Mouse (Mus musculus) right cerebral cortex, postnatal 4 days (tissue): Measurements from ENCODE around the gene Slc9a9.
A peak's percentile ranks its signal among the peaks of the same experiment; 100 is the strongest.

Experiments
- DNase-seq: peaks from one replicate; pipeline ENCODE4 v3.0.0-alpha.2; 2022

Slc9a9 gene

DNA sequence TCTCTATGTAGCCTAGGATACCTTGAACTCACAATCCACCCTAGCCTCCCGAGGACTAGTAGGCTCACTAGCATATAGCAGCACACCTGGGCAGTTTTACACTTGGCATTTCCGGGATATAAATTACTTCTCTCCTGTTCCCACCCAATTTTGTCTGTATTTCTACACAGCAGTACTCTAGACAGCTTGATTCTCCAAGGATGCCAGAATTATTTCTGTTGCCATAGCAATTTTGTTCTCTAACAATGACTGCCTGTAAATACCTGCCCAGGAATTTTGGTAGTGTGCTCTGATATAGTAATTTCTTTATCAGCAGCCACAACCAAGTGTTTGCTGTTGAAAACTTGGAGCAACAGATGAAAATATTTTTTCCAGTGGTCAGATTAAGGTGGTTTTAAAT is 16.7 kb downstream of the Slc9a9 start:
- no peak for DNase-seq

- no peak for DNase-seq
These were observed 17.6 kb downstream of the Slc9a9 start for GRCm38 (mm10) chr9:94687203-94687859.

GRCm38 (mm10) chr9:94691311-94692087 is 21.8 kb downstream of the Slc9a9 start:
- no peak for DNase-seq

- no peak for DNase-seq
These were observed 22.4 kb downstream of the Slc9a9 start for GRCm38 (mm10) chr9:94692122-94692521.

DNA sequence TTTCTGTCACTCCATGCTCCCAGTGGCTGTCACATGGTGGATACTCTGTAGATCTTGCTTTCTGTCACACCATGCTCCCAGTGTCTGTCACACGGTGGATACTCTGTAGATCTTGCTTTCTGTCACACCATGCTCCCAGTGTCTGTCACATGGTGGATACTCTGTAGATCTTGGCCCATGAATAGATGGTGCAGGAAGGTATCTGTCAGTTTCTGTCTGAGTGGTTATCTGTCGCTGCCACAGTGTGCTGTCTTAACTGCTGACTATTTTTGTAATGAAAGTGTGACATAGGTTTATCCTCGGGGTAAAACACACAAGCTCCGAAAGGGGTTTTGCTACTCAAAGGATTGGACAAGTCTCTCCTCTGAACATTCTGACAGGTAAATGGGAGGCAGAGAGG is 24.5 kb downstream of the Slc9a9 start:
- no peak for DNase-seq

GRCm38 (mm10) chr9:94694983-94695382 is 25.3 kb downstream of the Slc9a9 start:
- DNase-seq = no peak

DNA sequence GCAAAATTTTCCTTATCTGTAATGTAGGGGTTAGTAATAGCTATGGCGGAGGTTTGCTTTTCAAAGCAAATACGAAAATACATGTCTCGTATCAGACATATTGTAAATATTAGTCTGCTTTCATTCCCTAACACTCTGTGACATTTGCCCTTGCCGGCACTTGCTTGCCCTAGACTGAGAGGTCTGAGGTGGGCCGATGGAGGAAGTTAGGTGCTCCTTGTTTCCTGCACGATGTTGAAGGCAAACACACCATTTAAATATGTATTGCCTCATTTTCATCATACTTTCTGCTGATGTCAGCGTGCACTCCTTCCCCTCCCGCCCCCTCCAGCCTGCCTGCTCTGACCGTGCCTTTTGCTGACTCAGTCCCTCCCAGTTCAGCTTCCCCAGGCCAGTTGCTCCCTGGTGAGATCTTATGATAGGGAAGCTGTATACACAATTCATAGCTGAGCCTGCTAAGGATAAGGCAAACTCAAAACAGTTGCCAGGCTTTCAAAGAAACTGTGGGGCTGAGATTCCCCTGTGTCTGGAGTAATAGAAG is 26.9 kb downstream of the Slc9a9 start:
- DNase-seq = no peak

DNA sequence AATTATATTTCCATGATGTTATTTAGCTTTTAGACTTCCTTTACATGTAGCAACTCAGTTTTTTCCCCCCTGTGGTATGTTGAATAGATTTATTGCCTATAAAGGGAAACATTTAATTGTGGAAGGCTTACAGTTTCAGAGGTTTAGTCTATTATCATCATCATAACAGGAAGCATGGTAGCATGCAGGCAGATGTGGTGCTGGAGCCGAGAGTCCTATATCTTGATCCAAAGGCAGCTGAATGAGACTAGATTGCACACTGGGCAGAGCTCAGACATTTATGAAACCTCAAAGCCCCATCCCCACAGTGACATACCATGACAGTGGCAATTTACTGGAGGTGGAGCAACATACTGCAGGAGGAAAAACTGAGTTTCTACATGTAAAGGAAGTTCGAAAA is 28.5 kb downstream of the Slc9a9 start:
- DNase-seq = no peak

DNA sequence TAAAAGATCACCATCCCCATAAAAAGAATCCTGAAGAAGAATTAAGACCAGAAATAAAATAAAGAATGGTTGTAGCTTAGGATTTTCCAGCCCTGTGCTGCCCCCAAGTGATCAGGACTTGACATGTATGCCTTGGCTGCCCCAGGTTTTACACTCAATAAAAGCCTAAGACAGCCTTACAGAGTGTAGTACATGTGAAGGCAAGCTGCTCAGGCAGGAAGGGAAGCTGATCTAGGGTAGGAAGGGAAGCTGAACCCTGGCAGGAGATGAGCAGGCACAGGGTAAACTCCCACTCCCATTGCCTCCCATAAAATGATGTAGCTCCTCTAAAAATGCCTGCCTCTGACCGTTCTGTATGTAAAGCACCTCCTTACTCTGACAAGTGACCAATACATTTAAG is 30.8 kb downstream of the Slc9a9 start:
- DNase-seq = peak; percentile 38

DNA sequence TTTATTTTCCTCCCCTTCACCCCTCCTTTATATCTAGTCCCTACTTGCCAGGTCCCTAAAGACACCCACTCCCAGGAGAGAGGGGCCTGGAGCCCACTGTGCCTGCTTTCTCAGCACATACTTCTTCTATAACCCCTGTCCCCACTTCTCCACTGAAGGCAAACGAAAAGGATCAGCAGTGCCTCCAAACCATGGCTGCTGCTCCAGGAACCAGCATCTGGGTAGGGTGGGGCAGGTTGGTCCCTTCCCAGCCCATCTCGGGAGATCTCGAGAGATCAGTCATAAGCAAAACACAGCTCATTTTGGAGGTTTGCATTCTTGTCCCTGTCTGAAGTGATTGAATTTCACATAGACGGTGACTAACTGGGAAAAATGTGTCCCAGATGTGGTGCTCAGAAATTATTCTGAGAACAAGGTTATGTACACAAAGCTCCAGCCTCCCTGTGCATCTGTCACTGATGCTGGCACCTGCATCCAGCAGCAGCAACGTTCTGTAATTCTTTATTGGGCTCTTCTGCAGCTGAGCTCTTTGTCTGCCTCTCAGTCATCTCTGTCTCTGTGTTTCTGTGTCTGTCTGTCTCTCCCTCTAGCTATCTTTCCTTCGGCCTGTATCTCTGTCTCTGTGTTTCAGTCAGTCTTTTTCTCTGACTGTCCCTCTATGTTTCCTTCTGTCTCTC is 31.6 kb downstream of the Slc9a9 start:
- DNase-seq = no peak

GRCm38 (mm10) chr9:94701965-94702634 is 32.4 kb downstream of the Slc9a9 start:
- no peak for DNase-seq

GRCm38 (mm10) chr9:94704986-94705757 is 35.5 kb downstream of the Slc9a9 start:
- DNase-seq = no peak

DNA sequence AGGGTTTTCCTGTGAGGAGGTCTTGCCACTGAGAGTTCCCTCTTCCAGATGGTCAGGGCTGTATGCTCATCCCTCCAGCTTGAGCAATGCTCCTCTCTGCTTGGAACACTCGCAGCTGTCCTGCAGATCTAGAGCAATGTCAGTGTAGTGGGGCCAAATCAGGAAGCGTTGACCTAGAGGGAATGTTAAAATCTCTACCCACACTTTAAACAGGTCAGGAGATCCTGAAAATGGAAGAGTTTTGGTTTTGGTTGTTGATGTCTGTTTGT is 36.0 kb downstream of the Slc9a9 start:
- DNase-seq = no peak

GRCm38 (mm10) chr9:94712084-94712483 is 42.4 kb downstream of the Slc9a9 start:
- DNase-seq = no peak

- no peak for DNase-seq
These were observed 47.0 kb downstream of the Slc9a9 start for GRCm38 (mm10) chr9:94716695-94717094.

GRCm38 (mm10) chr9:94723631-94724030 is 53.9 kb downstream of the Slc9a9 start:
- DNase-seq = no peak

GRCm38 (mm10) chr9:94725121-94725520 is 55.4 kb downstream of the Slc9a9 start:
- DNase-seq = no peak

DNA sequence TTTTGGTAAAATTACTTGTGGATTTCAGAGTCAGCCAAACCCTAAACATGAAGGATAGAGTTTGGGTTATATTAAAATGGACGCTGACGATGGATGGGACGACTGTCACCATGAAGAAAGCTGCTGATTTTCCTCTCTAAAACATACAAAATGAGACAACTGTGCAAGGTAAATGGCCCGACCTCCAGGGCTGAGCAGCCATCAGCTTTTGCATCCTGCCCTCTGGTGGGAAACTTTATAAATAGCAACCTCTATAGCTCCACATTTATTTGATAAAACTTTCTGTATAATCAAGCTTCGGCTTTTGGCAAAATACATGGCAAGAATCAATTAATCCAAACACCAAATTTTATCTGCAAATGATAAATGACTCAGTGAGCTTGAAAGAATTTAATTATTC is 57.7 kb downstream of the Slc9a9 start:
- no peak for DNase-seq

GRCm38 (mm10) chr9:94730396-94730795 is 60.7 kb downstream of the Slc9a9 start:
- no peak for DNase-seq

- no peak for DNase-seq
These were observed 62.4 kb downstream of the Slc9a9 start for GRCm38 (mm10) chr9:94732136-94732535.

DNA sequence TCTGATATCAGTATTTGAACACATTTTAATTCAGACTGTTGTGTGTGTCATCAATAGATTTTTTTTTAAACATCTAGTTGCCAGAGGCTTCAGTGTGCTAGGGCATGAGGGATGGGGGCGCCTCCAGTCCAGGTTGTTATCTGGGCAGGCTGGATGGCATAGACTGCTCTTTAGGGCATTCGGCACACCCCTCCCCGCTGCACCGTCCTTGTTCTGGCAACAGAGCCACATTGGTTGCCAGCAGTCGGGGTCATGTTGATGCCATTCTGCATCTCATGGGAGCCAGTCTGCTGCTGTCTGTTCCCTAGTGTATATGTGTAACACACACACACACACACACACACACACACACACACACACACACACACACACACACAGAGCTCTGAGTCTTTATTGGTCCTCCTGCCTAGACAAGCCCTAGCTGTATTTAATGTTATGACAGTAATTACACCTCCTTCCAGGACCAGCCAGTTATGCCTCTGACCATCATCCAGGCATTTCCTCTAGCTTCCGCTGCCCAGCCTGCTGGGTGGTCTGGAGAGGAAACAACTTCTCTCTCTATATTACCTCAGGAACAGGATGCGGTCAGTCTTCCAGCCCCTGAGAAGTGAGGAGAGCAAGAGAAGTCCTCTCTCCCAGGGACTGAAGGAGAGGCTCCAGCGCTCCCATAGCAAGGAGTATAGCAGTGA is 63.0 kb downstream of the Slc9a9 start:
- no peak for DNase-seq

DNA sequence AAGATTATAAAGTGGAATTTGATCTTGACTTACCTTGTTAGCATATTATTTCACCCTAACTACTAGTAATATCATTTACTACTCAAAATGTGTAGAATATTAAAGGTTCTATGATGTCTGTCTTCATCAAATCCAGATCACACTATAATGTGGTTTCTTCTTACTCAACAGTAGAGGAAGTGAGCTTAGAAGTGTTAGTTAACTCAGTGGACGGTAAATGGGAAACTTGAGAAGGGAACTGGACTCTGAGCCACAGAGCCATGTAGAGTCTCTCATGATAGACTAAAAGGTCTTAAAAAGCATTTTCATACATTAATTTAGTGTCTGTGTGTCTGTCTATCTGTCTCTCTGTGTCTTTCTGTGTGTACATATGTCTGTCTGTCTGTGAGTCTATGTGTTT is 64.6 kb downstream of the Slc9a9 start:
- DNase-seq = no peak
